Mouse (Mus musculus) stomach, embryonic 16.5 days (tissue): ENCODE results near the gene Aif1. TPM values are rescaled to one million over a fixed set of nuclear protein-coding genes. Genes with fewer than 3 reads are reported as not detected.

ENCODE experiments used
- ATAC-seq: fragments of 200-750 bp; cut with Nextera tagmentation; 2 replicates; pipeline ENCODE4 v1.8.0; 2017; ENCODE audit warnings: moderate number of reproducible peaks, moderate TSS enrichment; ENCODE audit not compliant: insufficient read depth, low FRiP score
- H3K27ac ChIP-seq: fragments of 300-500 bp; sonication (generic); 2 replicates; pipeline ENCODE4 v1.5.1; 2014; ENCODE audit warnings: low read length
- H3K27me3 ChIP-seq: fragments of 300-500 bp; sonication (generic); 2 replicates; pipeline ENCODE4 v1.6.1; 2014; ENCODE audit warnings: low read length, control low read depth, mixed read lengths; ENCODE audit not compliant: control insufficient read depth, insufficient read depth
- H3K36me3 ChIP-seq: fragments of 300-500 bp; sonication (generic); 2 replicates; pipeline ENCODE4 v1.6.1; 2014; ENCODE audit warnings: low read length; ENCODE audit not compliant: control insufficient read depth, insufficient read depth
- H3K4me1 ChIP-seq: fragments of 300-500 bp; sonication (generic); 2 replicates; pipeline ENCODE4 v1.6.1; 2014; ENCODE audit warnings: low read length, control low read depth, mixed read lengths; ENCODE audit not compliant: control insufficient read depth, insufficient read depth
- H3K4me2 ChIP-seq: fragments of 300-500 bp; sonication (generic); 2 replicates; pipeline ENCODE4 v1.6.1; 2014; ENCODE audit warnings: low read depth, low read length, mixed read lengths
- H3K4me3 ChIP-seq: fragments of 300-500 bp; sonication (generic); replicated peaks from 2 replicates; pipeline ENCODE4 v1.5.1; 2014; ENCODE audit warnings: mild to moderate bottlenecking, low read length
- H3K9ac ChIP-seq: fragments of 300-500 bp; sonication (generic); 2 replicates; pipeline ENCODE4 v1.6.1; 2014; ENCODE audit warnings: low read length
- H3K9me3 ChIP-seq: fragments of 300-500 bp; sonication (generic); replicated peaks from 2 replicates; pipeline ENCODE4 v1.6.1; 2016; ENCODE audit warnings: low read length, control low read depth; ENCODE audit not compliant: control insufficient read depth
- WGBS: fragments of 180-500 bp; shearing (Covaris S2); extraction: QIAGEN DNeasy Blood & Tissue Kit; methylation state at CpG from one replicate; pipeline ENCODE4 v1.1.7; 2014; 5-methylcytosine and 5-hydroxymethylcytosine counted together
- polyA plus RNA-seq: library from polyadenylated mRNA; unstranded; fragments of >200 nt; fragmentation: Nextera tagmentation; extraction: Ambion mirVana; gene quantifications from 2 replicates; pipeline ENCODE4 v1.2.1, GENCODE M21; 2015

Gene Aif1
- polyA plus RNA-seq, 1 experiment from 2014 or later = 20.2 TPM

GRCm38 (mm10) chr17:35197126-35197525, 21.3 kb upstream of the Aif1 start:
- no peak for ATAC-seq

GRCm38 (mm10) chr17:35196321-35196641, 20.4 kb upstream of the Aif1 start:
- ATAC-seq = no peak
- Histone ChIP-seq H3K4me3 (peak overlapping the region; percentile 51), H3K27me3 (peaks cover 13% of the 10 kb centered on the region), H3K36me3 (no peaks in the 10 kb centered on the region), H3K4me1 (peaks cover 4% of the 10 kb centered on the region; the same call in 1 of the 2 replicates), H3K9me3 (no peaks in the 10 kb centered on the region), H3K9ac (peak overlapping the region; percentile 71; the same call in 1 of the 2 replicates), H3K27ac (no peak overlapping the region), H3K4me2 (peak overlapping the region; percentile 88)
- WGBS = 32% methylated on average over 9 of the region's 9 CpGs

More at GRCm38 (mm10) chr17:35197126-35197525, 21.3 kb upstream of the Aif1 start:
- no peak overlapping the region for H3K27ac ChIP-seq
- H3K36me3 ChIP-seq = no peaks in the 10 kb centered on the region
- H3K4me2 ChIP-seq = no peak overlapping the region
- no peaks in the 10 kb centered on the region for H3K9me3 ChIP-seq
- H3K4me1 ChIP-seq = peaks cover 4% of the 10 kb centered on the region; the same call in 1 of the 2 replicates
- H3K4me3 ChIP-seq = no peak overlapping the region
- no peak overlapping the region for H3K9ac ChIP-seq
- peaks cover 18% of the 10 kb centered on the region for H3K27me3 ChIP-seq
- 38% methylated on average over 6 of the region's 6 CpGs for WGBS

- under 1% methylated on average over 66 of the region's 66 CpGs for WGBS
- H3K27me3 ChIP-seq = peaks cover 12% of the 10 kb centered on the region
- H3K9me3 ChIP-seq = no peaks in the 10 kb centered on the region
- H3K9ac ChIP-seq = peak overlapping the region; percentile 71
- no peak overlapping the region for H3K27ac ChIP-seq
- H3K4me2 ChIP-seq = peak overlapping the region; percentile 88
- no peaks in the 10 kb centered on the region for H3K36me3 ChIP-seq
- peaks cover 4% of the 10 kb centered on the region; the same call in 1 of the 2 replicates for H3K4me1 ChIP-seq
- ATAC-seq = peak; percentile 81
- H3K4me3 ChIP-seq = peak overlapping the region; percentile 51
Observed at GRCm38 (mm10) chr17:35195631-35196320, 19.9 kb upstream of the Aif1 start.

GRCm38 (mm10) chr17:35194844-35195630, 19.2 kb upstream of the Aif1 start:
- H3K4me3 ChIP-seq = peak overlapping the region; percentile 51
- H3K9me3 ChIP-seq = no peaks in the 10 kb centered on the region
- no peak; the same call in 1 of the 2 replicates for ATAC-seq
- H3K9ac ChIP-seq = peak overlapping the region; percentile 71
- H3K27me3 ChIP-seq = peaks cover 12% of the 10 kb centered on the region
- peak overlapping the region; percentile 88 for H3K4me2 ChIP-seq
- 33% methylated on average over 19 of the region's 19 CpGs for WGBS
- no peak overlapping the region for H3K27ac ChIP-seq
- H3K36me3 ChIP-seq = no peaks in the 10 kb centered on the region
- peaks cover 4% of the 10 kb centered on the region; the same call in 1 of the 2 replicates for H3K4me1 ChIP-seq

GRCm38 (mm10) chr17:35193881-35194843, 18.3 kb upstream of the Aif1 start, which contains the start of gene Ltb:
Gene Ltb (plus strand): TSS chr17:35194439.
- 49% methylated on average over 28 of the region's 28 CpGs for WGBS

GRCm38 (mm10) chr17:35192924-35193323, 17.1 kb upstream of the Aif1 start:
- no peak overlapping the region for H3K9ac ChIP-seq
- no peaks in the 10 kb centered on the region for H3K9me3 ChIP-seq
- H3K4me2 ChIP-seq = no peak overlapping the region
- H3K27ac ChIP-seq = no peak overlapping the region
- no peak overlapping the region for H3K4me3 ChIP-seq
- H3K27me3 ChIP-seq = peaks cover 12% of the 10 kb centered on the region
- H3K36me3 ChIP-seq = no peaks in the 10 kb centered on the region
- WGBS = 80% methylated on average over 5 of the region's 5 CpGs
- H3K4me1 ChIP-seq = peaks cover 4% of the 10 kb centered on the region; the same call in 1 of the 2 replicates
- no peak for ATAC-seq

More at GRCm38 (mm10) chr17:35193881-35194843, 18.3 kb upstream of the Aif1 start, which contains the start of gene Ltb:
- H3K27me3 ChIP-seq = peaks cover 12% of the 10 kb centered on the region
- H3K36me3 ChIP-seq = no peaks in the 10 kb centered on the region
- H3K4me1 ChIP-seq = peaks cover 4% of the 10 kb centered on the region; the same call in 1 of the 2 replicates
- no peak within 1 kb of the TSS for H3K27ac ChIP-seq
- H3K4me2 ChIP-seq = peak within 1 kb of the TSS; percentile 88
- no peak for ATAC-seq
- H3K4me3 ChIP-seq = peak within 1 kb of the TSS; percentile 51
- no peaks in the 10 kb centered on the region for H3K9me3 ChIP-seq
- H3K9ac ChIP-seq = peak within 1 kb of the TSS; percentile 36; the same call in 1 of the 2 replicates

- H3K4me1 ChIP-seq = peaks cover 5% of the 10 kb centered on the region
Observed at GRCm38 (mm10) chr17:35191723-35192122, 15.9 kb upstream of the Aif1 start.

GRCm38 (mm10) chr17:35190096-35190495, 14.2 kb upstream of the Aif1 start:
- no peak overlapping the region for H3K9ac ChIP-seq
- no peak for ATAC-seq
- H3K27me3 ChIP-seq = peaks cover 7% of the 10 kb centered on the region
- peak overlapping the region; percentile 57 for H3K27ac ChIP-seq
- H3K4me2 ChIP-seq = no peak overlapping the region
- WGBS = 59% methylated on average over 4 of the region's 4 CpGs
- H3K36me3 ChIP-seq = no peaks in the 10 kb centered on the region
- H3K9me3 ChIP-seq = no peaks in the 10 kb centered on the region
- H3K4me1 ChIP-seq = peaks cover 8% of the 10 kb centered on the region
- H3K4me3 ChIP-seq = no peak overlapping the region

More at GRCm38 (mm10) chr17:35191723-35192122, 15.9 kb upstream of the Aif1 start:
- H3K27ac ChIP-seq = no peak overlapping the region
- H3K36me3 ChIP-seq = no peaks in the 10 kb centered on the region
- H3K4me3 ChIP-seq = no peak overlapping the region
- ATAC-seq = no peak
- H3K27me3 ChIP-seq = peaks cover 12% of the 10 kb centered on the region
- WGBS = 62% methylated on average over 2 of the region's 2 CpGs
- H3K4me2 ChIP-seq = no peak overlapping the region
- H3K9ac ChIP-seq = no peak overlapping the region
- H3K9me3 ChIP-seq = no peaks in the 10 kb centered on the region
